Mouse (Mus musculus) embryonic facial prominence, embryonic 11.5 days (tissue): ENCODE results near the gene Vmn1r233. TPM values are rescaled to one million over a fixed set of nuclear protein-coding genes. Genes with fewer than 3 reads are reported as not detected.

ENCODE experiments used
- ATAC-seq: fragments of 200-750 bp; cut with Nextera tagmentation; replicated peaks from 2 replicates; pipeline ENCODE4 v1.8.0; 2017; ENCODE audit warnings: low read depth; ENCODE audit not compliant: insufficient number of reproducible peaks, low FRiP score, low TSS enrichment
- DNase-seq: peaks from one replicate; pipeline ENCODE4 v3.0.0-alpha.2; 2015; ENCODE audit warnings: low spot score
- H3K27ac ChIP-seq: fragments of 300-500 bp; sonication (generic); replicated peaks from 2 replicates; pipeline ENCODE4 v1.5.1; 2014; ENCODE audit warnings: mild to moderate bottlenecking, low read depth, low read length, control low read depth
- H3K27me3 ChIP-seq: fragments of 300-500 bp; sonication (generic); 2 replicates; pipeline ENCODE4 v1.6.1; 2014; ENCODE audit warnings: mild to moderate bottlenecking, low read length, moderate library complexity, mixed read lengths; ENCODE audit not compliant: control insufficient read depth, insufficient read depth
- H3K36me3 ChIP-seq: fragments of 300-500 bp; sonication (generic); replicated peaks from 2 replicates; pipeline ENCODE4 v1.6.1; 2014; ENCODE audit warnings: low read depth, mild to moderate bottlenecking, low read length, moderate library complexity, mixed read lengths; ENCODE audit not compliant: control insufficient read depth, insufficient read depth
- H3K4me1 ChIP-seq: fragments of 300-500 bp; sonication (generic); 2 replicates; pipeline ENCODE4 v1.6.1; 2014; ENCODE audit warnings: low read length, mixed read lengths; ENCODE audit not compliant: control insufficient read depth, insufficient read depth
- H3K4me2 ChIP-seq: fragments of 300-500 bp; sonication (generic); 2 replicates; pipeline ENCODE4 v1.6.1; 2014; ENCODE audit warnings: low read depth, mild to moderate bottlenecking, control low read depth, low read length, moderate library complexity
- H3K4me3 ChIP-seq: fragments of 300-500 bp; sonication (generic); 2 replicates; pipeline ENCODE4 v1.5.1; 2014; ENCODE audit warnings: low read depth, low read length, control low read depth
- H3K9ac ChIP-seq: fragments of 300-500 bp; sonication (generic); replicated peaks from 2 replicates; pipeline ENCODE4 v1.6.1; 2014; ENCODE audit warnings: mild to moderate bottlenecking, control low read depth, low read length
- H3K9me3 ChIP-seq: fragments of 300-500 bp; sonication (generic); replicated peaks from 2 replicates; pipeline ENCODE4 v1.6.1; 2016; ENCODE audit warnings: mild to moderate bottlenecking, low read length, inconsistent platforms, mixed read lengths; ENCODE audit not compliant: control insufficient read depth
- WGBS: fragments of 180-500 bp; shearing (Covaris S2); extraction: QIAGEN DNeasy Blood & Tissue Kit; methylation state at CpG from one replicate; pipeline ENCODE4 v1.1.7; 2014; 5-methylcytosine and 5-hydroxymethylcytosine counted together
- polyA plus RNA-seq: library from polyadenylated mRNA; unstranded; fragments of >200 nt; fragmentation: Nextera tagmentation; extraction: Ambion mirVana; gene quantifications from 2 replicates; pipeline ENCODE4 v1.2.1, GENCODE M21; 2014

The Vmn1r233 gene
- not detected in 2 replicates for polyA plus RNA-seq

DNA sequence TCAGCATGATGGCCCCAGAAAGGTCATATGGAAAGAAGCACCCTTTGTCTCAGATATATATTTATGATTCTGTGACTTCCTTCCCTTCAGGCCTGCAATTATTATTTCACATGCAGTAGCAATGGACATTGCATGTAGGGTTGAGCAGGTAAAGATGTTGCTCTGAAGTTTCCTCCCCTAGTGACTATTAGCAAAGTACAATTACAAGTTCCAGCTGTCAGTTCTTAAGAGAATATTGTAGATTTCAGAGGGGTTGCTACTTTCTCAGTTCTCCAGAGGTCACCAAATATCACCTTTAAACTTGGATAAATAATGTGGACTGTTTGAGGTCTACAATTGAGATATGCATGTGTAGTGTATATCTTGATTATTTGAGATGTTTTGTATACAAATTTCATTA lies at the start of gene Vmn1r233:
Gene Vmn1r233 (minus strand): TSS at position 101 of the 400 bp plus-strand sequence.
- Histone ChIP-seq H3K9ac (no peak within 1 kb of the TSS), H3K27ac (no peak within 1 kb of the TSS), H3K9me3 (no peaks in the 10 kb centered on the region), H3K4me1 (no peaks in the 10 kb centered on the region), H3K4me2 (no peak within 1 kb of the TSS), H3K4me3 (no peak within 1 kb of the TSS), H3K36me3 (no peaks in the 10 kb centered on the region), H3K27me3 (no peaks in the 10 kb centered on the region)
- ATAC-seq (no peak), DNase-seq (no peak)

DNA sequence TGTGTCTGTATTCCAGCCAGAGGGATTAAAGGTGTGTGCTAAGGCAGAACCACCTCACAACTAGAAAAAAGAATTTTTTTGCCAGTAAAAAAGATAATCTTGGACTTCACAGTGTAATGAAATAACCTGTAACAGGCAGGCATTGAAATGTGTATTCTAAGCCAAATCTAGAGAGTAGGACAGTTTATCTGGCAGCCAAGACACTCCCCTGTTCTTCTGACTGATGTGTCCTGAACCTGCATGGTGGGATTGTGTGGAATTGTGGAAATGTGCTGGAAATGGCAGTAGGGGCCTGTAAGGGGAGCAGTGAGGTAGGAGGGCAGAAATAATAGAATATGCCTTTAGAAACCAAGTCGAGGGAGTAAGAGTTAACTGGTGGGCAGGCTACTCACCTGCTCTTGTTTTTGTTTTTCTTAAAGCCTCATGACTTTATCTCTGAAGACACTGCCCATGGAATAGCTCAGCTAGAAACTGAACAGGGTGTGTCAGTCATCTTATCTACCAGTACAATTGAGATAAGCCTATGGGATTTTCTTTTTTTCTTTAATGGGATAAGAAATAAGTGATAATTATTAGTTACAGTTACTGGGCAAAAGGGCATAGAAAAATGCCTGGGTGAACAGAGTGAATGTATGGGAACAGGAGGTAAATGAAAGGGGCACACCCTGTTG lies 22.3 kb upstream of the Vmn1r233 start:
- Histone ChIP-seq H3K4me1 (no peaks in the 10 kb centered on the region), H3K9me3 (no peaks in the 10 kb centered on the region), H3K4me2 (no peak overlapping the region), H3K4me3 (no peak overlapping the region), H3K9ac (no peak overlapping the region), H3K36me3 (0 out of 2 replicates have a peak, but pooled peaks cover 3% of the 10 kb centered on the region), H3K27ac (no peak overlapping the region), H3K27me3 (no peaks in the 10 kb centered on the region)
- 71% methylated on average over 1 of the region's 1 CpGs for WGBS
- DNase-seq (no peak), ATAC-seq (no peak)

DNA sequence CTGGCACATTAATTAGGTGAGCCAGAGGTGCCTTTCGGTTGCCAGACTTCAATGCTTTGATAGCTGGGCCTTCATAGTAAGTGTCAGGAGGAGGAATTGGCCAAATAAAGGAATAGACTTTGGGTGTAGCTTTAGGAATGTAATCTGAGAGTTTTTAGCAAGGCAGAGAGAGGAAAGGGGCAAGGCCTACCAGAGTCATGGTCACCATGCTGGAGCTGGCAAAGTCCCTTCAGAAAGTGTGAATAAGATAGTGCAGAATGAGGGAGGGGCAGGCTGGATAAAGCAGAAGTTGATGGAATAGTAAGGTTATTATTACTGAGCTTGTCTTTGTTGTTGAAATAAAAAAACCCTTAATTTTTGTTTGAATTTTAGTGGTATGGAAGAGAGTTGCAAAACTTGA lies 13.5 kb upstream of the Vmn1r233 start:
- Histone ChIP-seq H3K36me3 (no peaks in the 10 kb centered on the region; the same call in 1 of the 2 replicates), H3K9me3 (no peaks in the 10 kb centered on the region), H3K27ac (no peak overlapping the region), H3K4me2 (peak overlapping the region; percentile 59), H3K27me3 (no peaks in the 10 kb centered on the region), H3K4me1 (no peaks in the 10 kb centered on the region), H3K4me3 (peak overlapping the region; percentile 69), H3K9ac (peak overlapping the region; percentile 86)
- DNase-seq (no peak), ATAC-seq (no peak)
- 35% methylated on average over 1 of the region's 1 CpGs for WGBS

DNA sequence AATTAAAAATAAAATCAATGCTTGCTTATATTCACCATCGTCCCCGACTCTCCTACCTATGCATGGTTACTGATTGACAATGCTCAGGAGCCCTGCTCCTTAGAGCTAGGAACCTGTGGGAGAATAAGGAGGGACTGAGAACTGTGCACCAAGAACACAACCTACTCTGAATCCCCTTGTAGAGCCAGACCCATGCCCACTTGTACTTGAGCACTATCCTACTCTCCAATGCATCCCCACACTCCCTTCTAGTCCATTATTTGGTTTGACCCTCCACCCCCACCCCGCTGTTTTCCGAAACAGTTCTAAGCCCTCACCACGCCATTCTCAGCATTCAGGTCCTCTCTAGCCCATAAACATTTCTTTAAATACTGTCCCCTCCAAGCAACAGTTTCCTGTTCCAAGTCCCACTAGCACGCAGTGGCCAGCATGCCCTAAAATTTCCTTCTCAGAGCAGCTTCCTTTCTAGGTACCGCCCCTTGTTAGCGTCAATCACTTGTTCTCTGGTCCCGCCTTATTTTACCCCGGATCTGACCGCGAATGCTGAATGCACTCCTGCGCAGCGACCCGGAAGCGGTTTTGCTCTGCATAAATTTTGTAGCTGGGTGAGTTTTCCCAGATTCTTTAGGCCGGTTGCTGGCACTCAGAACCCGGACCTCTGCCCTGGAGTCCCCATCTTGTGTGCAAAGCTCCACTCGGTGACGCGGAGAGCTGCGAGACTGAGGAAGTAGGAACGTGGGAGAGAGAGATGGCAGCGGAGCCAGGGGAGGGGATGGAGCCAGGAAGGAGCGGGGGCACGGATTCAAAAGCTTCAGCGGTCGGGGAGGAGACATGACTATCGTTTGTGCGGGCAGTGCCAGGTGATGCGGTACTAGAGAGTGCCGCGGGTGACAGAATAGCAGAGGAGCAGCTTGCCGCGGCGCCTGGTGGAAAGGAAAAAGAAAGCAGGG lies 12.4 kb upstream of the Vmn1r233 start, which contains the start of gene Zfp160:
Gene Zfp160 (plus strand): TSS at position 522 of the 950 bp plus-strand sequence.
- Histone ChIP-seq H3K4me2 (peak within 1 kb of the TSS; percentile 59), H3K9ac (peak within 1 kb of the TSS; percentile 86), H3K36me3 (no peaks in the 10 kb centered on the region; the same call in 1 of the 2 replicates), H3K4me1 (no peaks in the 10 kb centered on the region), H3K4me3 (peak within 1 kb of the TSS; percentile 69), H3K27ac (peak within 1 kb of the TSS; percentile 82), H3K27me3 (no peaks in the 10 kb centered on the region), H3K9me3 (no peaks in the 10 kb centered on the region)
- ATAC-seq (peak; percentile 97), DNase-seq (peak; percentile 94)
- WGBS: 6% methylated on average over 36 of the region's 36 CpGs

DNA sequence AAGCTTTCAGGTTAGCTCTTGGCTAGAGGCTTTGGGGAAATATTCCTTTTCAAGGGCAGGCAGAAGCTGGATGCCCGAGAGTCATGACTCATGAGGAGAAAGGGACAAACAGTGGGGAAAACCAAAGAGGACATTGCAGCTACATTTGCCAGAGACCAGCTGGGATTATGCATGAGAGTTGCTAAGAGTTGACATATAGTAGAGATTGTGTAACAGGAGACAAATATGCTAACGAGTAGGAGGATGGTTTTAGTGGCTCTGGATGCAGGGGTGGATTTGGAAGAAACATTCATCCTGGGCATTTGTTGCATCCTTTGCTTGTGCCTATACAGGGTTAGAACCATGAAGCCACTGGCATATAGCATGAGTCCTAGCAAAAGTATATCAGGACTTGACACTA lies 2.5 kb downstream of the Vmn1r233 start:
- 79% methylated on average over 2 of the region's 2 CpGs for WGBS
- Histone ChIP-seq H3K4me1 (no peaks in the 10 kb centered on the region), H3K9ac (no peak overlapping the region), H3K4me3 (no peak overlapping the region), H3K9me3 (no peaks in the 10 kb centered on the region), H3K36me3 (no peaks in the 10 kb centered on the region), H3K27me3 (no peaks in the 10 kb centered on the region), H3K4me2 (no peak overlapping the region), H3K27ac (no peak overlapping the region)
- ATAC-seq: no peak
- no peak for DNase-seq

DNA sequence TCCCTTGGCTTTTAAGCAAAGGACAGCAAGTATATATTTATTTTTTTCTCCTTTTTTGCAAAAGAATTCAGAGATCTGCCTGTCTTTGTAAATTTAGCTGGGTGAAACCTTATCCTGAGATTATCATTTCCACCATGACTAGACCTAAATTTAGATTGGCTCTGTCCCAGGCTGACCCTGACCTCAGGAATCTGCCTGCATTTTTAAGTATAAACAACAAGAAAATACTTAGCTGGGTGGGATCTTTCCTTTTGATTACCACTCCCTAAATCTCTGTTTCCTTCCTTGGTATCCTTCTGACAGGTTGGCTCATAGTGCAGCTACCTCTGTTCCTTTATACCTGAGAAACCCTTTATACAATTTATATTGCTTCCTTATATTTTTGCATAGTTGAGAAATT lies 29.6 kb downstream of the Vmn1r233 start:
- no peak overlapping the region for H3K4me2 ChIP-seq
- H3K9ac ChIP-seq: no peak overlapping the region
- no peaks in the 10 kb centered on the region for H3K9me3 ChIP-seq
- no peaks in the 10 kb centered on the region for H3K4me1 ChIP-seq
- H3K36me3 ChIP-seq: peaks cover 14% of the 10 kb centered on the region
- no peaks in the 10 kb centered on the region for H3K27me3 ChIP-seq
- no peak overlapping the region for H3K27ac ChIP-seq
- DNase-seq (no peak), ATAC-seq (no peak)
- no peak overlapping the region for H3K4me3 ChIP-seq

DNA sequence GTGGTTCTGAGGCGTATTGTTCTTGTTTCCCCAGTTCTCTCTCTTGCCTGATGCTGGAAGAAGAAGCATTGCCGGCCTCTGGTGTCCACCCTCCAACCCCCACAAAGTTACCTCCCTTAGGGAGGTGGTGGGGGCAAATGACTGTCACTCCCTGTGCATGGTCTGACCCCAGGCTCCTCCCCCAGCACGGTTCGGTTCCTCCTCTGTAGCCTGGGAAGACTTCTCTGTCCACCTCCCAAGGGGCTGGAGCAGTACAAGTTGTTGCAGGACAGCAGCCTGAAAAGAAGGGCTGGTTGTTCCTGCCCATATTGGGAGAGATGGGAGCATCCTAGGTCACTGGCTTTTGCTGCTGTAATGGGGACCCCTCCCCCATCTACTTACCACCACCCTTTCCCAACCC lies 30.8 kb downstream of the Vmn1r233 start:
- WGBS: 84% methylated on average over 4 of the region's 4 CpGs
- Histone ChIP-seq H3K27ac (no peak overlapping the region), H3K4me3 (no peak overlapping the region), H3K9ac (no peak overlapping the region), H3K4me2 (no peak overlapping the region), H3K4me1 (no peaks in the 10 kb centered on the region), H3K9me3 (no peaks in the 10 kb centered on the region), H3K27me3 (no peaks in the 10 kb centered on the region), H3K36me3 (peaks cover 20% of the 10 kb centered on the region)
- ATAC-seq (no peak), DNase-seq (no peak)

DNA sequence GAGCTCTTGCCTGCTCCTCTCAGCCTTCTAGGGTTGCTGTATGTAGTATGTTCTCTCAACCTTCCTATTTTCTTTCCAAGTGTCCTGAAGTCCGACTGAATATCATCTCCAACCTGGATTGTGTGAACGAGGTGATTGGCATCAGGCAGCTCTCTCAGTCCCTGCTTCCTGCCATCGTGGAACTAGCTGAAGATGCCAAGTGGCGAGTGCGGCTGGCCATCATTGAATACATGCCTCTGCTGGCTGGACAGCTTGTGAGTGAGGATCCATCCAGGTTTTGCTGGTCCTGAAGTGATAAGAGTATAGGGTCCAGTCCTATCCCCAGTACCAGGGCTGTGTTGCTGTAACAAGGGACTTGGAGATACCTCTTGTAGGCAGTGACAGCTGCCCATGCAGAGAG lies 35.9 kb downstream of the Vmn1r233 start:
- 96% methylated on average over 5 of the region's 5 CpGs for whole genome bisulfite sequencing
- no peak overlapping the region for H3K9ac ChIP-seq
- no peak overlapping the region for H3K4me2 ChIP-seq
- H3K4me1 ChIP-seq: no peaks in the 10 kb centered on the region
- H3K9me3 ChIP-seq: no peaks in the 10 kb centered on the region
- H3K4me3 ChIP-seq: no peak overlapping the region
- no peaks in the 10 kb centered on the region for H3K27me3 ChIP-seq
- H3K27ac ChIP-seq: no peak overlapping the region
- ATAC-seq (no peak), DNase-seq (no peak)
- peaks cover 50% of the 10 kb centered on the region for H3K36me3 ChIP-seq
